Mouse (Mus musculus) hindbrain, embryonic 11.5 days (tissue): ENCODE measurements around the gene Sgip1. TPM values are rescaled to one million over a fixed set of nuclear protein-coding genes. Genes with fewer than 3 reads are reported as not detected.
A peak's percentile ranks its signal among the peaks of the same experiment; 100 is the strongest.

ENCODE experiments used
- ATAC-seq: fragments of 200-750 bp; cut with Nextera tagmentation; 2 replicates; pipeline ENCODE4 v1.8.0; 2017; ENCODE audit warnings: mild to moderate bottlenecking, moderate TSS enrichment, moderate library complexity; ENCODE audit not compliant: low FRiP score
- DNase-seq: peaks from one replicate; pipeline ENCODE4 v3.0.0-alpha.2; 2015; ENCODE audit warnings: low spot score
- H3K27ac ChIP-seq: fragments of 300-500 bp; sonication (generic); 2 replicates; pipeline ENCODE4 v1.5.1; 2014; ENCODE audit warnings: mild to moderate bottlenecking, low read depth, low read length
- H3K27me3 ChIP-seq: fragments of 300-500 bp; sonication (generic); 2 replicates; pipeline ENCODE4 v1.6.1; 2014; ENCODE audit warnings: mild to moderate bottlenecking, low read length, moderate library complexity, mixed read lengths; ENCODE audit not compliant: control insufficient read depth, insufficient read depth
- H3K36me3 ChIP-seq: fragments of 300-500 bp; sonication (generic); 2 replicates; pipeline ENCODE4 v1.6.1; 2014; ENCODE audit warnings: mild to moderate bottlenecking, low read length, moderate library complexity, mixed read lengths; ENCODE audit not compliant: control insufficient read depth, insufficient read depth
- H3K4me1 ChIP-seq: fragments of 300-500 bp; sonication (generic); replicated peaks from 2 replicates; pipeline ENCODE4 v1.6.1; 2014; ENCODE audit warnings: low read length, mixed read lengths; ENCODE audit not compliant: control insufficient read depth, insufficient read depth
- H3K4me2 ChIP-seq: fragments of 300-500 bp; sonication (generic); replicated peaks from 2 replicates; pipeline ENCODE4 v1.6.1; 2014; ENCODE audit warnings: mild to moderate bottlenecking, low read depth, low read length
- H3K4me3 ChIP-seq: fragments of 300-500 bp; sonication (generic); 2 replicates; pipeline ENCODE4 v1.5.1; 2014; ENCODE audit warnings: low read depth, low read length
- H3K9ac ChIP-seq: fragments of 300-500 bp; sonication (generic); 2 replicates; pipeline ENCODE4 v1.6.1; 2014; ENCODE audit warnings: low read depth, low read length
- H3K9me3 ChIP-seq: fragments of 300-500 bp; sonication (generic); 2 replicates; pipeline ENCODE4 v1.6.1; 2016; ENCODE audit warnings: low read length; ENCODE audit not compliant: control insufficient read depth
- WGBS: fragments of 180-500 bp; shearing (Covaris S2); extraction: QIAGEN DNeasy Blood & Tissue Kit; methylation state at CpG from one replicate; pipeline ENCODE4 v1.1.7; 2014; 5-methylcytosine and 5-hydroxymethylcytosine counted together
- polyA plus RNA-seq: library from polyadenylated mRNA; unstranded; fragments of >200 nt; fragmentation: Nextera tagmentation; extraction: Ambion mirVana; gene quantifications from 2 replicates; pipeline ENCODE4 v1.2.1, GENCODE M21; 2014

The Sgip1 gene
- 20.3 and 22.9 TPM in 2 replicates for polyA plus RNA-seq

GRCm38 (mm10) chr4:102741287-102741686, at the start of gene Sgip1:
Gene Sgip1 (plus strand): TSS chr4:102741297.
- DNase-seq (no peak), ATAC-seq (no peak)
- 68% methylated on average over 8 of the region's 8 CpGs for WGBS
- H3K27me3 ChIP-seq = no peaks in the 10 kb centered on the region
- no peak within 1 kb of the TSS for H3K27ac ChIP-seq
- no peak within 1 kb of the TSS for H3K4me3 ChIP-seq
- no peaks in the 10 kb centered on the region for H3K9me3 ChIP-seq
- no peak within 1 kb of the TSS for H3K4me2 ChIP-seq
- no peak within 1 kb of the TSS for H3K9ac ChIP-seq
- no peaks in the 10 kb centered on the region for H3K4me1 ChIP-seq
- no peaks in the 10 kb centered on the region for H3K36me3 ChIP-seq

- Histone ChIP-seq H3K9ac (no peak overlapping the region), H3K27ac (no peak overlapping the region), H3K36me3 (no peaks in the 10 kb centered on the region), H3K4me3 (no peak overlapping the region), H3K4me2 (no peak overlapping the region), H3K4me1 (no peaks in the 10 kb centered on the region), H3K27me3 (no peaks in the 10 kb centered on the region), H3K9me3 (no peaks in the 10 kb centered on the region)
- DNase-seq (no peak), ATAC-seq (no peak)
- 85% methylated on average over 4 of the region's 4 CpGs for WGBS
These were observed 49.7 kb upstream of the Sgip1 start for GRCm38 (mm10) chr4:102691402-102691801.

GRCm38 (mm10) chr4:102697966-102698365, 43.1 kb upstream of the Sgip1 start:
- no peak for ATAC-seq
- 97% methylated on average over 7 of the region's 7 CpGs for WGBS
- no peak overlapping the region for H3K27ac ChIP-seq

GRCm38 (mm10) chr4:102711731-102712130, 29.4 kb upstream of the Sgip1 start:
- Histone ChIP-seq H3K27ac (no peak overlapping the region), H3K9me3 (no peaks in the 10 kb centered on the region), H3K4me3 (no peak overlapping the region), H3K4me2 (no peak overlapping the region), H3K36me3 (no peaks in the 10 kb centered on the region), H3K4me1 (no peaks in the 10 kb centered on the region), H3K27me3 (no peaks in the 10 kb centered on the region), H3K9ac (no peak overlapping the region)
- WGBS = 87% methylated on average over 4 of the region's 4 CpGs
- no peak for ATAC-seq
- DNase-seq = no peak

More at GRCm38 (mm10) chr4:102697966-102698365, 43.1 kb upstream of the Sgip1 start:
- Histone ChIP-seq H3K4me1 (no peaks in the 10 kb centered on the region), H3K4me2 (no peak overlapping the region), H3K9me3 (no peaks in the 10 kb centered on the region), H3K9ac (no peak overlapping the region), H3K4me3 (no peak overlapping the region), H3K36me3 (no peaks in the 10 kb centered on the region), H3K27me3 (no peaks in the 10 kb centered on the region)
- DNase-seq = no peak

- Histone ChIP-seq H3K9me3 (no peaks in the 10 kb centered on the region), H3K9ac (no peak overlapping the region), H3K27ac (no peak overlapping the region), H3K4me1 (no peaks in the 10 kb centered on the region), H3K27me3 (no peaks in the 10 kb centered on the region), H3K4me3 (no peak overlapping the region), H3K36me3 (no peaks in the 10 kb centered on the region), H3K4me2 (no peak overlapping the region)
- DNase-seq = no peak
- ATAC-seq = no peak
These were observed 25.6 kb upstream of the Sgip1 start for GRCm38 (mm10) chr4:102715532-102715931.

- 80% methylated on average over 5 of the region's 5 CpGs for WGBS
- ATAC-seq = no peak
These were observed 23.8 kb upstream of the Sgip1 start for GRCm38 (mm10) chr4:102717123-102717828.

GRCm38 (mm10) chr4:102719535-102719934, 21.6 kb upstream of the Sgip1 start:
- 17% methylated on average over 1 of the region's 1 CpGs for WGBS
- DNase-seq = peak; percentile 41
- H3K27me3 ChIP-seq = no peaks in the 10 kb centered on the region

More at GRCm38 (mm10) chr4:102717123-102717828, 23.8 kb upstream of the Sgip1 start:
- Histone ChIP-seq H3K9me3 (no peaks in the 10 kb centered on the region), H3K9ac (no peak overlapping the region), H3K4me2 (no peak overlapping the region), H3K27me3 (no peaks in the 10 kb centered on the region), H3K4me3 (no peak overlapping the region), H3K36me3 (no peaks in the 10 kb centered on the region), H3K27ac (no peak overlapping the region), H3K4me1 (no peaks in the 10 kb centered on the region)
- DNase-seq = no peak

GRCm38 (mm10) chr4:102719951-102720350, 21.1 kb upstream of the Sgip1 start:
- ATAC-seq = no peak
- H3K9ac ChIP-seq = no peak overlapping the region
- DNase-seq = no peak
- no peak overlapping the region for H3K27ac ChIP-seq
- H3K4me3 ChIP-seq = no peak overlapping the region
- no peaks in the 10 kb centered on the region for H3K36me3 ChIP-seq
- H3K4me2 ChIP-seq = no peak overlapping the region
- 71% methylated on average over 1 of the region's 1 CpGs for WGBS
- H3K27me3 ChIP-seq = no peaks in the 10 kb centered on the region
- H3K9me3 ChIP-seq = no peaks in the 10 kb centered on the region
- no peaks in the 10 kb centered on the region for H3K4me1 ChIP-seq

More at GRCm38 (mm10) chr4:102719535-102719934, 21.6 kb upstream of the Sgip1 start:
- Histone ChIP-seq H3K4me2 (no peak overlapping the region), H3K9ac (no peak overlapping the region), H3K27ac (no peak overlapping the region), H3K36me3 (no peaks in the 10 kb centered on the region), H3K4me3 (no peak overlapping the region), H3K9me3 (no peaks in the 10 kb centered on the region), H3K4me1 (no peaks in the 10 kb centered on the region)
- ATAC-seq = no peak

- ATAC-seq = no peak
- no peak overlapping the region for H3K9ac ChIP-seq
- no peak overlapping the region for H3K27ac ChIP-seq
- no peaks in the 10 kb centered on the region for H3K4me1 ChIP-seq
- WGBS = 71% methylated on average over 5 of the region's 5 CpGs
- H3K36me3 ChIP-seq = no peaks in the 10 kb centered on the region
- no peaks in the 10 kb centered on the region for H3K9me3 ChIP-seq
- no peak overlapping the region for H3K4me3 ChIP-seq
- H3K27me3 ChIP-seq = no peaks in the 10 kb centered on the region
- DNase-seq = no peak
- no peak overlapping the region for H3K4me2 ChIP-seq
These were observed 16.7 kb upstream of the Sgip1 start for GRCm38 (mm10) chr4:102724442-102724841.
